Mouse (Mus musculus) small intestine, adult 2 months (tissue): Measurements from ENCODE around the gene Socs3. TPM values are rescaled to one million over a fixed set of nuclear protein-coding genes. Genes with fewer than 3 reads are reported as not detected.

Source experiments
- H3K27ac ChIP-seq: fragments of 200-500 bp; 2 replicates; pipeline ENCODE4 v1.5.1; 2012; ENCODE audit warnings: low read depth, low read length, control low read depth, inconsistent platforms; ENCODE audit not compliant: insufficient read depth
- H3K27me3 ChIP-seq: fragments of 200-500 bp; 2 replicates; pipeline ENCODE4 v1.6.1; 2012; ENCODE audit warnings: mild to moderate bottlenecking, moderate library complexity, low read length, inconsistent platforms; ENCODE audit not compliant: control insufficient read depth, insufficient read depth
- H3K36me3 ChIP-seq: fragments of 200-500 bp; 2 replicates; pipeline ENCODE4 v1.6.1; 2012; ENCODE audit warnings: mild to moderate bottlenecking, low read length, control low read depth, inconsistent platforms; ENCODE audit not compliant: control insufficient read depth, insufficient read depth
- H3K4me1 ChIP-seq: fragments of 200-500 bp; 2 replicates; pipeline ENCODE4 v1.6.1; 2012; ENCODE audit warnings: low read length, inconsistent platforms, mixed read lengths; ENCODE audit not compliant: control insufficient read depth, insufficient read depth, insufficient read length
- H3K4me3 ChIP-seq: fragments of 200-500 bp; 2 replicates; pipeline ENCODE4 v1.5.1; 2012; ENCODE audit warnings: low read depth, mild to moderate bottlenecking, control low read depth, inconsistent platforms, low read length, moderate library complexity
- CTCF ChIP-seq: fragments of 200-500 bp; IDR thresholded peaks from 2 replicates; pipeline ENCODE4 v1.5.1; 2012; ENCODE audit warnings: low read depth, mild to moderate bottlenecking, control low read depth, inconsistent platforms, low read length, moderate library complexity, mixed read lengths; ENCODE audit not compliant: insufficient replicate concordance, insufficient read length; ENCODE audit errors: extremely low read depth
- POLR2A ChIP-seq: fragments of 200-500 bp; IDR thresholded peaks from 2 replicates; pipeline ENCODE4 v1.6.1; 2012; ENCODE audit warnings: low read depth, mild to moderate bottlenecking, control low read depth, inconsistent platforms, low read length, moderate library complexity
- WGBS: fragments of 180-500 bp; shearing (Covaris S2); methylation state at CpG from one replicate; pipeline ENCODE4 v1.1.7; 2018; 5-methylcytosine and 5-hydroxymethylcytosine counted together
- polyA plus RNA-seq: library from polyadenylated mRNA; depleted of rRNA; stranded (reverse); fragments of >200 nt; gene quantifications from 2 replicates; pipeline ENCODE4 v1.2.3, GENCODE M21; 2012

The Socs3 gene
- polyA plus RNA-seq, 1 experiment = 47.2 TPM

- H3K27me3 ChIP-seq = no peaks in the 10 kb centered on the region
- 39% methylated on average over 9 of the region's 9 CpGs for WGBS
- TF ChIP-seq CTCF (no peak), POLR2A (no peak)
- peaks cover 64% of the 10 kb centered on the region for H3K4me1 ChIP-seq
- H3K36me3 ChIP-seq = peaks cover 1% of the 10 kb centered on the region; the same call in 1 of the 2 replicates
- peak overlapping the region; percentile 31 for H3K27ac ChIP-seq
- H3K4me3 ChIP-seq = no peak overlapping the region
These were observed 24.6 kb upstream of the Socs3 start for GRCm38 (mm10) chr11:117994250-117995057.

GRCm38 (mm10) chr11:117993190-117994175 lies 23.6 kb upstream of the Socs3 start:
- no peaks in the 10 kb centered on the region for H3K27me3 ChIP-seq
- H3K4me3 ChIP-seq = no peak overlapping the region
- peak overlapping the region; percentile 31 for H3K27ac ChIP-seq
- H3K4me1 ChIP-seq = peaks cover 60% of the 10 kb centered on the region
- 53% methylated on average over 14 of the region's 14 CpGs for WGBS
- no peak for TF ChIP-seq POLR2A
- TF ChIP-seq CTCF = no peak
- peaks cover 1% of the 10 kb centered on the region; the same call in 1 of the 2 replicates for H3K36me3 ChIP-seq

DNA sequence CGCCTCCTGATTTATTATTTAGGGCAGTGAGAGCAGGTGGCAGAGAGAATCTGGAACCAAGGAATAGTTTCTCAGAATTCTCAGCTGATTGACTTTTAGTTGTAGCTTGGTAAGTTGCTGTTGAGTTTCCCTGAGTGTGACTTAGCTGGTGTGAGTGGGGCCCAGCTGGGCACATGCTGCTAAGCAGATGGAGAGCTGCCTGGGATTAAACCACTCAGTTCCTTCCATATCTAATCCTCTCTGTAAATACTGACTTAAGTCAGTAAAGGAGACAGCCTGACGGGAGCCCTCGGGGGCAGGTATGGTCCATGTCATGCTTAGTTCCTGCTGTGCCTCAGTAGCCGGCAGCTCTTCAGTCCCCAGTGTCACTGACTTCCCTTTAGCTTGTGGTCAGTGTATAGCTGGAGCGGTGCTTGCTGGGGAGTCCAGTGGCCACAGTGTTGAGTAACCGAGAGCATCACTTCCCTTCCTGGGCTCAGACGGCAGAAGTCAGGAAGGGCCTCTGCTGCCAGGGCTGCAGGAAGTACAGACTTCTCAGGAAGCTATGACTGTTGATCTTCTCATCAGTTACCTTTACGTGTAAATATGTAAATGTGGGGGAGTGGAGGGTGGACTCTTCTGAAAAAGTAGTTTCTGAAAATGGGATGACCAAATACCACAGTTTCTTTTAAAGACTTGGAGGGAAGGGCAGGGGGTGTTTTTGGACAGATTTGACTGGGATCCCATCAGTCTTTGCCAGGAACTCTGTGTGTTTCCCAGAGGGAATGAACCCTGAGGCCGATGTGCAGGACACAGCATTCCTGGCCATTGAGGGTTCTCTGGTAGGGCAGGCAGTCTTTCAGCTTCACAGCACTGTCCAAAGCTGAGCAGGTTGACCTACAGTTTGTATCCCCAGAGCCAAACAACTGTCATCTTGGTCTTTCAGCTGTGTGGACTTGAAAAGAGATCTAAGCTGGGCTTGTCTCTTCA lies 21.9 kb upstream of the Socs3 start:
- Histone ChIP-seq H3K4me3 (no peak overlapping the region), H3K36me3 (no peaks in the 10 kb centered on the region), H3K4me1 (peaks cover 56% of the 10 kb centered on the region), H3K27ac (peak overlapping the region; percentile 5; the same call in 1 of the 2 replicates), H3K27me3 (no peaks in the 10 kb centered on the region)
- WGBS = 65% methylated on average over 9 of the region's 9 CpGs
- no peak; the same call in 1 of the 2 replicates for TF ChIP-seq POLR2A
- no peak for TF ChIP-seq CTCF

GRCm38 (mm10) chr11:117989926-117990325 lies 20.1 kb upstream of the Socs3 start:
- no peak for TF ChIP-seq POLR2A
- peak; percentile 52; the same call in 1 of the 2 replicates for TF ChIP-seq CTCF
- 33% methylated on average over 10 of the region's 10 CpGs for WGBS
- Histone ChIP-seq H3K27ac (peak overlapping the region; percentile 68), H3K27me3 (no peaks in the 10 kb centered on the region), H3K4me1 (peaks cover 55% of the 10 kb centered on the region), H3K36me3 (no peaks in the 10 kb centered on the region), H3K4me3 (no peak overlapping the region)

DNA sequence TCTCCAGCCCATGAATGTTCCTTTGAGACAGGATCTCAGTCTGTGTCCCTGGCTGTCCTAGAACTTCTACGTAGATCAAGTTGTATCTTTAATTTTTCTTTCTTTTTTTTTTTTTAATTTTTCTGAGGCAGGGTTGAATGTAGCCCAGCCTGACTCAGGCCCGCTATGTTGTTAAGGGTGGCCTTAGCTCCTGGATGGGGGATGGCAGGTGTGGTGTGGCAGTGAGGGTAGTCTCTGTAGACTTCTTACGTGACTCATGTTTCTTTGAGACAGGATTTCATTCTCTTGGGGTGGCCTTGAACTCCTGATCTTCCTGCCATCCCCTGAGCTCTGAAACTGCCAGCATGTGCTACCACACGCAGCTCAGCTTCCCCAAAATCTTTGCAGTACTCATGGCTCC lies 19.4 kb upstream of the Socs3 start:
- no peaks in the 10 kb centered on the region for H3K36me3 ChIP-seq
- peaks cover 49% of the 10 kb centered on the region for H3K4me1 ChIP-seq
- no peak for TF ChIP-seq CTCF
- TF ChIP-seq POLR2A = no peak
- H3K27ac ChIP-seq = peak overlapping the region; percentile 68
- H3K4me3 ChIP-seq = no peak overlapping the region
- 84% methylated on average over 4 of the region's 4 CpGs for WGBS
- no peaks in the 10 kb centered on the region for H3K27me3 ChIP-seq

DNA sequence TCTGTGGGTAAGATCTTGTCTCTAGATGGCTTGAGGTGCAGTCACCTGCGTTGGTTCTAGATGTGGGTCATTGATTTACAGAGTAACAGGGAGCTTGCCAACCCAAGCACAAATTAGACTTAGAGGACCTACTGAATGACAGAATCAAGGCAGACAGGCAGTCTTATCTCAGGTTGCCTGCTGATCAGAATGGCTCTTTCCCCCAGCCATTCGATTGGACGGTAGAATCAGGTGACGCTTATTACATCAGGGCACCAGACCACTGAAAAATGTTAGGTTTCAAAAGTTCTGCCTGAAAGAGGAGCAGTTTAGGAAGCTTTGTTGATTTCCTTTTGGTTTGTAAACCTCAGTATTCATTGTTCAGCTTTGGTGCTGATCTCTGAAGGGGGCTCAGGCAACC lies 18.1 kb upstream of the Socs3 start:
- TF ChIP-seq POLR2A = no peak
- no peak for TF ChIP-seq CTCF
- 28% methylated on average over 4 of the region's 4 CpGs for WGBS
- no peak overlapping the region for H3K27ac ChIP-seq

More for the DNA sequence above, 18.1 kb upstream of the Socs3 start:
- Histone ChIP-seq H3K27me3 (no peaks in the 10 kb centered on the region), H3K4me1 (peaks cover 37% of the 10 kb centered on the region; the same call in 1 of the 2 replicates), H3K36me3 (no peaks in the 10 kb centered on the region), H3K4me3 (no peak overlapping the region)
